ENCODE assay signal across 8 mouse cellular contexts in genomic region chr3:87970939-87971488, GRCm38 (mm10). TPM values are rescaled to one million over a fixed set of nuclear protein-coding genes. Genes with fewer than 3 reads are reported as not detected.
DNase-seq lines count a peak whose midpoint lies in the region; ATAC-seq lines count a peak whose summit lies in the region.

Gene Nes, plus strand, starts transcription at chr3:87971078.

- peak within 1 kb of the TSS; percentile 83 for H3K4me2 ChIP-seq in forebrain, embryonic 12.5 days
- H3K4me2 ChIP-seq in limb, embryonic 11.5 days (ENCODE audit: low read depth, severe bottlenecking): peak within 1 kb of the TSS; percentile 96
- peak within 1 kb of the TSS; percentile 75 for H3K4me2 ChIP-seq in midbrain, embryonic 12.5 days (replicated peaks)

- peak within 1 kb of the TSS; percentile 94 for H3K27ac ChIP-seq in forebrain, embryonic 12.5 days
- 0 out of 2 replicates have a peak within 1 kb of the TSS, but pooled peaks have one; percentile 36 for H3K27ac ChIP-seq in limb, embryonic 11.5 days (replicated peaks; ENCODE audit: low read depth, low read length)
- peak within 1 kb of the TSS; percentile 98 for H3K27ac ChIP-seq in midbrain, embryonic 12.5 days (replicated peaks)

- H3K4me1 ChIP-seq in forebrain, embryonic 12.5 days: peaks cover 57% of the 10 kb centered on the region
- H3K4me1 ChIP-seq in limb, embryonic 11.5 days (ENCODE audit: control insufficient read depth, insufficient read depth, low read length): peaks cover 42% of the 10 kb centered on the region
- H3K4me1 ChIP-seq in midbrain, embryonic 12.5 days: peaks cover 56% of the 10 kb centered on the region

- no peaks in the 10 kb centered on the region for H3K27me3 ChIP-seq in forebrain, embryonic 12.5 days
- peaks cover 19% of the 10 kb centered on the region for H3K27me3 ChIP-seq in limb, embryonic 11.5 days (ENCODE audit: control insufficient read depth, insufficient read depth, low read length)
- 0 out of 2 replicates have a peak, but pooled peaks cover 4% of the 10 kb centered on the region for H3K27me3 ChIP-seq in midbrain, embryonic 12.5 days

- H3K36me3 ChIP-seq in forebrain, embryonic 12.5 days (replicated peaks): peaks cover 8% of the 10 kb centered on the region
- no peaks in the 10 kb centered on the region for H3K36me3 ChIP-seq in limb, embryonic 11.5 days (ENCODE audit: control insufficient read depth, insufficient read depth, low read length)
- H3K36me3 ChIP-seq in midbrain, embryonic 12.5 days: peaks cover 7% of the 10 kb centered on the region

- no peaks in the 10 kb centered on the region for H3K9me3 ChIP-seq in forebrain, embryonic 12.5 days
- H3K9me3 ChIP-seq in limb, embryonic 11.5 days (ENCODE audit: control insufficient read depth, low read length): no peaks in the 10 kb centered on the region
- no peaks in the 10 kb centered on the region for H3K9me3 ChIP-seq in midbrain, embryonic 12.5 days

- peak within 1 kb of the TSS; percentile 75 for H3K4me3 ChIP-seq in forebrain, embryonic 12.5 days (replicated peaks)
- peak within 1 kb of the TSS; percentile 49 for H3K4me3 ChIP-seq in limb, embryonic 11.5 days (ENCODE audit: low read depth, low read length)
- H3K4me3 ChIP-seq in midbrain, embryonic 12.5 days: peak within 1 kb of the TSS; percentile 86

- peak within 1 kb of the TSS; percentile 92 for H3K9ac ChIP-seq in forebrain, embryonic 12.5 days
- peak within 1 kb of the TSS; percentile 55 for H3K9ac ChIP-seq in limb, embryonic 11.5 days (ENCODE audit: low read length)
- H3K9ac ChIP-seq in midbrain, embryonic 12.5 days (replicated peaks): peak within 1 kb of the TSS; percentile 96

- DNase-seq in urinary bladder, postnatal 36 days (ENCODE audit: low spot score in 2 of 2): peak; percentile 22 to 23
- DNase-seq in urinary bladder, adult 18-20 months (ENCODE audit: low spot score in 2 of 2): no peak
- peak; percentile 86 for DNase-seq in heart, postnatal 4 days
- DNase-seq in limb, embryonic 11.5 days (ENCODE audit: low spot score): peak; percentile 86
- DNase-seq in yolk sac, embryonic 10.5 days (ENCODE audit: low spot score): peak; percentile 77
- no peak for DNase-seq in spleen, adult 12 weeks (ENCODE audit: low spot score)

- peak; percentile 72 for ATAC-seq in forebrain, embryonic 12.5 days (ENCODE audit: low FRiP score)
- ATAC-seq in limb, embryonic 11.5 days (ENCODE audit: insufficient number of reproducible peaks, low FRiP score, low TSS enrichment, low read depth): peak; percentile 60; the same call in 1 of the 2 replicates
- peak; percentile 42 for ATAC-seq in midbrain, embryonic 12.5 days (ENCODE audit: low FRiP score, low read depth)

- WGBS in forebrain, embryonic 12.5 days: under 1% methylated on average over 44 of the region's 44 CpGs
- under 1% methylated on average over 44 of the region's 44 CpGs for WGBS in limb, embryonic 11.5 days
- under 1% methylated on average over 44 of the region's 44 CpGs for WGBS in midbrain, embryonic 12.5 days

RNA-seq across cellular contexts. Expression of gene Nes, which starts in this region (rescaled TPM):
- 148 and 162 TPM in 2 replicates for polyA plus RNA-seq in forebrain, embryonic 12.5 days (2016; fragmentation: Nextera tagmentation; extraction: Ambion mirVana)
- total RNA-seq in heart, postnatal 4 days (2021): 10 to 100 TPM; 66.5 to 70.4 TPM
- polyA plus RNA-seq in limb, embryonic 11.5 days (2014; fragmentation: Nextera tagmentation; extraction: Ambion mirVana): 7.9 and 8.8 TPM in 2 replicates
- 183 and 196 TPM in 2 replicates for polyA plus RNA-seq in midbrain, embryonic 12.5 days (2016; fragmentation: Nextera tagmentation; extraction: Ambion mirVana)

Comparison
In these comparisons a context has a peak if more than half of its experiments do, and no peak if none do; other contexts are left out.
1. RNA of gene Nes (polyA plus RNA-seq): 183 to 196 TPM in midbrain, embryonic 12.5 days and 148 to 162 TPM in forebrain, embryonic 12.5 days; 7.9 to 8.8 TPM in limb, embryonic 11.5 days; every median in the first group is over 10 times any median in the second.
2. DNase-seq: peak in urinary bladder, postnatal 36 days (2 of 2), heart, postnatal 4 days (single experiment), limb, embryonic 11.5 days (single experiment) and yolk sac, embryonic 10.5 days (single experiment); none in urinary bladder, adult 18-20 months (0 of 2) and spleen, adult 12 weeks (single experiment).
3. H3K27ac ChIP-seq: peak in every context shown above with its lines; median percentile 98 in midbrain, embryonic 12.5 days; 94 in forebrain, embryonic 12.5 days; 36 in limb, embryonic 11.5 days.
4. Peak in every context shown above with its lines, with median percentiles within 50 percentile points of each other: ATAC-seq, H3K4me2 ChIP-seq, H3K4me3 ChIP-seq and H3K9ac ChIP-seq.